Mouse (Mus musculus) myocyte (in vitro differentiated cells): Measurements from ENCODE around the gene Trim16. TPM values are rescaled to one million over a fixed set of nuclear protein-coding genes. Genes with fewer than 3 reads are reported as not detected.

Source experiments
- H3K27me3 ChIP-seq: one replicate; pipeline ENCODE4 v1.6.1; 2011; ENCODE audit not compliant: control insufficient read depth, insufficient read depth, insufficient read length
- H3K36me3 ChIP-seq: one replicate; pipeline ENCODE4 v1.6.1; 2011; ENCODE audit not compliant: control insufficient read depth, insufficient read depth
- H3K4me2 ChIP-seq: one replicate; pipeline ENCODE4 v1.6.1; 2011; ENCODE audit warnings: low read depth, control low read depth
- H3K4me3 ChIP-seq: one replicate; pipeline ENCODE4 v1.5.1; 2011; ENCODE audit warnings: mild to moderate bottlenecking, control low read depth, moderate library complexity
- H3K79me2 ChIP-seq: one replicate; pipeline ENCODE4 v1.6.1; 2011; ENCODE audit not compliant: control insufficient read depth, insufficient read depth
- H3ac ChIP-seq: one replicate; pipeline ENCODE4 v1.6.1; 2011; ENCODE audit not compliant: control insufficient read depth, insufficient read length
- CEBPB ChIP-seq: IDR thresholded peaks from 2 replicates; pipeline ENCODE4 v1.6.1; 2011; ENCODE audit warnings: mild to moderate bottlenecking, moderate library complexity; ENCODE audit not compliant: poor library complexity, insufficient read depth, severe bottlenecking
- E2F4 ChIP-seq: IDR thresholded peaks from one replicate; pipeline ENCODE4 v1.6.1; 2011; ENCODE audit warnings: mild to moderate bottlenecking, control low read depth, moderate library complexity; ENCODE audit not compliant: insufficient read depth
- MAX ChIP-seq: IDR thresholded peaks from one replicate; pipeline ENCODE4 v1.6.1; 2011; ENCODE audit warnings: low read depth, mild to moderate bottlenecking, control low read depth
- MYOD1 ChIP-seq, 3 experiments: IDR thresholded peaks; one replicate each; pipeline ENCODE4 v1.6.1; 2011; ENCODE audit warnings: control low read depth in 2 of 3, low read depth in 2 of 3, mild to moderate bottlenecking in 2 of 3, moderate library complexity in 1 of 3; ENCODE audit not compliant: insufficient read length in 2 of 3, control insufficient read depth in 1 of 3
- MYOG ChIP-seq, 3 experiments: IDR thresholded peaks; one replicate each; pipeline ENCODE4 v1.6.1; 2011; ENCODE audit warnings: control low read depth in 2 of 3, low read depth in 2 of 3, mild to moderate bottlenecking in 2 of 3; ENCODE audit not compliant: insufficient read length in 2 of 3, control insufficient read depth in 1 of 3, insufficient read depth in 1 of 3
- POLR2A ChIP-seq: IDR thresholded peaks from one replicate; pipeline ENCODE4 v1.6.1; 2011; ENCODE audit warnings: low read depth, mild to moderate bottlenecking, control low read depth, moderate library complexity; ENCODE audit not compliant: insufficient read length
- POLR2AphosphoS2 ChIP-seq: IDR thresholded peaks from one replicate; pipeline ENCODE4 v1.6.1; 2011; ENCODE audit warnings: low read depth, control low read depth; ENCODE audit not compliant: insufficient read length
- REST ChIP-seq: IDR thresholded peaks from one replicate; pipeline ENCODE4 v1.6.1; 2011; ENCODE audit warnings: mild to moderate bottlenecking, control low read depth, moderate library complexity; ENCODE audit not compliant: insufficient read depth, insufficient read length
- SRF ChIP-seq: IDR thresholded peaks from one replicate; pipeline ENCODE4 v1.6.1; 2011; ENCODE audit warnings: low read depth; ENCODE audit not compliant: control insufficient read depth, insufficient read length
- TCF12 ChIP-seq: IDR thresholded peaks from one replicate; pipeline ENCODE4 v1.6.1; 2011; ENCODE audit warnings: mild to moderate bottlenecking, control low read depth; ENCODE audit not compliant: poor library complexity, insufficient read depth, severe bottlenecking
- TCF3 ChIP-seq: IDR thresholded peaks from one replicate; pipeline ENCODE4 v1.6.1; 2011; ENCODE audit warnings: low read depth, control low read depth; ENCODE audit not compliant: insufficient read length
- USF1 ChIP-seq: IDR thresholded peaks from one replicate; pipeline ENCODE4 v1.6.1; 2011; ENCODE audit warnings: low read depth, mild to moderate bottlenecking, control low read depth, moderate library complexity
- polyA plus RNA-seq: library from polyadenylated mRNA; unstranded; fragments of >200 nt; fragmentation: generic; extraction: Trizol; gene quantifications from one replicate; pipeline ENCODE4 v1.2.1, GENCODE M21; 2012; ENCODE audit warnings: missing spikeins

Trim16 gene
- polyA plus RNA-seq, 1 experiment = 16.9 TPM

- H3K79me2 ChIP-seq = no peaks in the 10 kb centered on the region
- no peaks in the 10 kb centered on the region for H3K36me3 ChIP-seq
- no peak overlapping the region for H3K4me3 ChIP-seq
- TF ChIP-seq TCF3 (no peak), POLR2A (no peak), E2F4 (no peak), CEBPB (no peak), POLR2AphosphoS2 (no peak), TCF12 (no peak), SRF (no peak), USF1 (no peak), MYOD1 (IDR thresholded peaks at IDR 0.05; ENCODE audit: control insufficient read depth in 1 of 3, insufficient read length in 2 of 3, low read depth in 2 of 3) (no peak), MYOG (IDR thresholded peaks at IDR 0.05; ENCODE audit: control insufficient read depth in 1 of 3, insufficient read depth in 1 of 3, insufficient read length in 2 of 3, low read depth in 2 of 3) (no peak), MAX (no peak), REST (no peak)
- no peak overlapping the region for H3K4me2 ChIP-seq
- no peak overlapping the region for H3ac ChIP-seq
- H3K27me3 ChIP-seq = no peaks in the 10 kb centered on the region
Measured at GRCm38 (mm10) chr11:62807965-62808364, 12.1 kb upstream of the Trim16 start.

- H3K27me3 ChIP-seq = no peaks in the 10 kb centered on the region
- TF ChIP-seq POLR2A (no peak), E2F4 (no peak), POLR2AphosphoS2 (no peak), SRF (no peak), TCF3 (no peak), TCF12 (no peak), REST (no peak), MYOG (IDR thresholded peaks at IDR 0.05; ENCODE audit: control insufficient read depth in 1 of 3, insufficient read depth in 1 of 3, insufficient read length in 2 of 3, low read depth in 2 of 3) (no peak), CEBPB (no peak), USF1 (no peak), MAX (no peak), MYOD1 (IDR thresholded peaks at IDR 0.05; ENCODE audit: control insufficient read depth in 1 of 3, insufficient read length in 2 of 3, low read depth in 2 of 3) (no peak)
Measured at GRCm38 (mm10) chr11:62809201-62809600, 10.8 kb upstream of the Trim16 start.

GRCm38 (mm10) chr11:62812268-62812667 lies 7.8 kb upstream of the Trim16 start:
- H3K27me3 ChIP-seq = no peaks in the 10 kb centered on the region
- no peaks in the 10 kb centered on the region for H3K36me3 ChIP-seq
- TF ChIP-seq MYOD1 (IDR thresholded peaks at IDR 0.05; ENCODE audit: control insufficient read depth in 1 of 3, insufficient read length in 2 of 3, low read depth in 2 of 3) (no peak), TCF3 (no peak), TCF12 (no peak), REST (no peak), MAX (no peak), E2F4 (no peak), MYOG (IDR thresholded peaks at IDR 0.05; ENCODE audit: control insufficient read depth in 1 of 3, insufficient read depth in 1 of 3, insufficient read length in 2 of 3, low read depth in 2 of 3) (no peak), SRF (no peak), USF1 (no peak), POLR2AphosphoS2 (no peak), POLR2A (no peak), CEBPB (no peak)
- no peak overlapping the region for H3K4me2 ChIP-seq
- no peak overlapping the region for H3ac ChIP-seq
- no peaks in the 10 kb centered on the region for H3K79me2 ChIP-seq
- no peak overlapping the region for H3K4me3 ChIP-seq

More at GRCm38 (mm10) chr11:62809201-62809600, 10.8 kb upstream of the Trim16 start:
- Histone ChIP-seq H3K79me2 (no peaks in the 10 kb centered on the region), H3K4me2 (no peak overlapping the region), H3ac (no peak overlapping the region), H3K36me3 (no peaks in the 10 kb centered on the region), H3K4me3 (no peak overlapping the region)

- TF ChIP-seq SRF = no peak
- TF ChIP-seq POLR2AphosphoS2 = no peak
- TF ChIP-seq MYOD1 (IDR thresholded peaks at IDR 0.05; ENCODE audit: control insufficient read depth in 1 of 3, insufficient read length in 2 of 3, low read depth in 2 of 3) = no peak
- no peak for TF ChIP-seq CEBPB
- TF ChIP-seq POLR2A = no peak
- TF ChIP-seq TCF3 = no peak
- TF ChIP-seq MYOG (IDR thresholded peaks at IDR 0.05; ENCODE audit: control insufficient read depth in 1 of 3, insufficient read depth in 1 of 3, insufficient read length in 2 of 3, low read depth in 2 of 3) = no peak
- no peak for TF ChIP-seq E2F4
- no peak for TF ChIP-seq MAX
- H3K4me3 ChIP-seq = no peak overlapping the region
- no peak overlapping the region for H3K4me2 ChIP-seq
- H3K79me2 ChIP-seq = no peaks in the 10 kb centered on the region
- H3K36me3 ChIP-seq = no peaks in the 10 kb centered on the region
- H3ac ChIP-seq = no peak overlapping the region
- H3K27me3 ChIP-seq = no peaks in the 10 kb centered on the region
Measured at GRCm38 (mm10) chr11:62813497-62813896, 6.5 kb upstream of the Trim16 start.

- Histone ChIP-seq H3ac (no peak overlapping the region), H3K36me3 (no peaks in the 10 kb centered on the region), H3K79me2 (no peaks in the 10 kb centered on the region), H3K4me2 (no peak overlapping the region), H3K4me3 (no peak overlapping the region), H3K27me3 (no peaks in the 10 kb centered on the region)
- TF ChIP-seq CEBPB (no peak), REST (no peak), SRF (no peak), POLR2AphosphoS2 (no peak), POLR2A (no peak), MAX (no peak), MYOD1 (IDR thresholded peaks at IDR 0.05; ENCODE audit: control insufficient read depth in 1 of 3, insufficient read length in 2 of 3, low read depth in 2 of 3) (no peak), USF1 (no peak), TCF12 (no peak), TCF3 (no peak)
Measured at GRCm38 (mm10) chr11:62813970-62814624, 5.9 kb upstream of the Trim16 start.
